Mouse (Mus musculus) ES-E14 (cell line): ENCODE results near the gene Slc22a20.

Source experiments
- CHD2 ChIP-seq: IDR thresholded peaks from 2 replicates; pipeline ENCODE4 v1.6.1; 2014; ENCODE audit warnings: mild to moderate bottlenecking, low read depth, low read length, inconsistent platforms
- HCFC1 ChIP-seq: IDR thresholded peaks from 2 replicates; pipeline ENCODE4 v1.6.1; 2012; ENCODE audit warnings: low read length, inconsistent platforms, borderline replicate concordance; ENCODE audit not compliant: insufficient read depth
- MAFK ChIP-seq: IDR thresholded peaks from 2 replicates; pipeline ENCODE4 v1.6.1; 2014; ENCODE audit warnings: mild to moderate bottlenecking, low read depth, low read length, inconsistent platforms; ENCODE audit not compliant: insufficient read depth
- ZC3H11A ChIP-seq: IDR thresholded peaks from 2 replicates; pipeline ENCODE4 v1.6.1; 2012; ENCODE audit warnings: low read depth, mild to moderate bottlenecking, inconsistent platforms, low read length, borderline replicate concordance
- ZNF384 ChIP-seq: IDR thresholded peaks from 2 replicates; pipeline ENCODE4 v1.6.1; 2012; ENCODE audit warnings: low read depth, low read length, inconsistent platforms

DNA sequence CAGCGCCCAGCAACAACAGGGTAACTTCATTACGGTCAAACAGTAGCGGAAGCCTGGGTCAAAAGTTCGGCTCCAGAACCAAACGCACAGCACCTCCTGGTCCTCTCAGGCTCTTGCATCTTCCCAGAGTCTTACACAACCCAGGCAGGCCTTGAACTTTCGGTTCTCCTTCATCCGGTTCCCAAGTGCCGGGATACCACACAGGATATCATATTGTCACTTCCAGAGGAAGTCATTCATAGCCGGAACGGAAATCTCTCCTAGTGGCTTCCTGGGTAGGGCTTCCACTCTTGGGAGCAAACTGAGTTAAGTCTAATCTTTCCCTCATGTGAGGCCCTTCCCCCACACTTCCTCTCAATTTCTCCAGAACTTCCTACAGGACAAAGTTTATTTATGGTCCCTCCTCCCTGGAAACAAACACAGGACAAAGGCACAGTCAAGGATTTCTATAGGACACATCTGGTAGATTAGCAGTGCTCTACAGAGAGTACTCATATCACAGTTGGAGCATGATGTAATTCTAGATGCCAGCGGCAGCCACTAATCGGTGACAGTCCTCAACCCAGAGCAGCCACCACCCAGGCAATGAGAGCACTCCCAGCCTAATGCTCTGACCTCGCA is 33.8 kb downstream of the Slc22a20 start:
- no peak for TF ChIP-seq ZC3H11A
- no peak for TF ChIP-seq CHD2
- TF ChIP-seq HCFC1: no peak
- no peak for TF ChIP-seq ZNF384
- no peak for TF ChIP-seq MAFK
